In genomic region chr4:131743831-131744684, GRCm38 (mm10) we compare ENCODE assay signal across 8 mouse cellular contexts.
DNase-seq lines count a peak whose midpoint lies in the region; ATAC-seq and TF ChIP-seq lines count a peak whose summit lies in the region.

No protein-coding gene starts in this region.

- DNase-seq in adrenal gland, adult 8-10 months = peak; percentile 54
- DNase-seq in intestine, embryonic 14.5 days (ENCODE audit: low spot score) = no peak
- peak; percentile 55 for DNase-seq in lung, embryonic 14.5 days
- no peak for DNase-seq in layer of hippocampus, postnatal 14 days (ENCODE audit: low spot score in 2 of 2)
- no peak for DNase-seq in forebrain, embryonic 14.5 days (ENCODE audit: low spot score)
- DNase-seq in right cerebral cortex, postnatal 14 days = no peak

- H3K9ac ChIP-seq in embryonic facial prominence, embryonic 13.5 days = no peak overlapping the region
- no peak overlapping the region for H3K9ac ChIP-seq in intestine, embryonic 14.5 days (ENCODE audit: low read length)
- H3K9ac ChIP-seq in lung, embryonic 14.5 days = no peak overlapping the region
- no peak overlapping the region for H3K9ac ChIP-seq in forebrain, embryonic 14.5 days (ENCODE audit: low read length)
- H3K9ac ChIP-seq in midbrain, embryonic 13.5 days (replicated peaks) = no peak overlapping the region

- peaks cover 17% of the 10 kb centered on the region for H3K4me1 ChIP-seq in embryonic facial prominence, embryonic 13.5 days
- peaks cover 13% of the 10 kb centered on the region for H3K4me1 ChIP-seq in intestine, embryonic 14.5 days (replicated peaks; ENCODE audit: control insufficient read depth, insufficient read depth, low read length)
- H3K4me1 ChIP-seq in lung, embryonic 14.5 days (ENCODE audit: insufficient read depth) = no peaks in the 10 kb centered on the region
- no peaks in the 10 kb centered on the region for H3K4me1 ChIP-seq in forebrain, embryonic 14.5 days (ENCODE audit: control insufficient read depth, insufficient read depth, low read length)
- H3K4me1 ChIP-seq in midbrain, embryonic 13.5 days (replicated peaks) = no peaks in the 10 kb centered on the region

- H3K4me2 ChIP-seq in embryonic facial prominence, embryonic 13.5 days = no peak overlapping the region
- H3K4me2 ChIP-seq in intestine, embryonic 14.5 days (ENCODE audit: low read length) = no peak overlapping the region
- no peak overlapping the region for H3K4me2 ChIP-seq in lung, embryonic 14.5 days
- H3K4me2 ChIP-seq in forebrain, embryonic 14.5 days (ENCODE audit: low read length) = no peak overlapping the region
- no peak overlapping the region for H3K4me2 ChIP-seq in midbrain, embryonic 13.5 days (replicated peaks)

- no peaks in the 10 kb centered on the region for H3K27me3 ChIP-seq in embryonic facial prominence, embryonic 13.5 days
- no peaks in the 10 kb centered on the region for H3K27me3 ChIP-seq in intestine, embryonic 14.5 days (replicated peaks; ENCODE audit: control insufficient read depth, insufficient read depth, low read length)
- no peaks in the 10 kb centered on the region for H3K27me3 ChIP-seq in lung, embryonic 14.5 days (ENCODE audit: insufficient read depth, low read length)
- H3K27me3 ChIP-seq in forebrain, embryonic 14.5 days (replicated peaks; ENCODE audit: control insufficient read depth, insufficient read depth, low read length) = no peaks in the 10 kb centered on the region
- no peaks in the 10 kb centered on the region for H3K27me3 ChIP-seq in midbrain, embryonic 13.5 days

- H3K27ac ChIP-seq in embryonic facial prominence, embryonic 13.5 days = peak overlapping the region; percentile 48
- H3K27ac ChIP-seq in intestine, embryonic 14.5 days (ENCODE audit: low read depth) = peak overlapping the region; percentile 9; the same call in 1 of the 2 replicates
- H3K27ac ChIP-seq in lung, embryonic 14.5 days (ENCODE audit: low read depth) = no peak overlapping the region
- H3K27ac ChIP-seq in forebrain, embryonic 14.5 days (ENCODE audit: low read depth, low read length) = no peak overlapping the region
- H3K27ac ChIP-seq in midbrain, embryonic 13.5 days = no peak overlapping the region

- H3K9me3 ChIP-seq in embryonic facial prominence, embryonic 13.5 days = no peaks in the 10 kb centered on the region
- no peaks in the 10 kb centered on the region for H3K9me3 ChIP-seq in intestine, embryonic 14.5 days (ENCODE audit: control insufficient read depth, low read length)
- no peaks in the 10 kb centered on the region for H3K9me3 ChIP-seq in lung, embryonic 14.5 days (ENCODE audit: low read depth, low read length)
- no peaks in the 10 kb centered on the region for H3K9me3 ChIP-seq in forebrain, embryonic 14.5 days (replicated peaks; ENCODE audit: control insufficient read depth, low read length)
- H3K9me3 ChIP-seq in midbrain, embryonic 13.5 days = no peaks in the 10 kb centered on the region

- TF ChIP-seq CTCF in lung, embryonic 14.5 days (IDR thresholded peaks at IDR 0.05; ENCODE audit: low read depth) = no peak

- H3K4me3 ChIP-seq in embryonic facial prominence, embryonic 13.5 days = no peak overlapping the region
- H3K4me3 ChIP-seq in intestine, embryonic 14.5 days (ENCODE audit: low read depth, low read length) = no peak overlapping the region
- no peak overlapping the region for H3K4me3 ChIP-seq in lung, embryonic 14.5 days (ENCODE audit: low read depth, low read length)
- no peak overlapping the region for H3K4me3 ChIP-seq in forebrain, embryonic 14.5 days (ENCODE audit: low read depth, low read length)
- H3K4me3 ChIP-seq in midbrain, embryonic 13.5 days (replicated peaks) = no peak overlapping the region

- H3K36me3 ChIP-seq in embryonic facial prominence, embryonic 13.5 days = no peaks in the 10 kb centered on the region
- H3K36me3 ChIP-seq in intestine, embryonic 14.5 days (ENCODE audit: control insufficient read depth, insufficient read depth, low read length) = no peaks in the 10 kb centered on the region
- no peaks in the 10 kb centered on the region for H3K36me3 ChIP-seq in lung, embryonic 14.5 days (ENCODE audit: insufficient read depth)
- H3K36me3 ChIP-seq in forebrain, embryonic 14.5 days (ENCODE audit: control insufficient read depth, insufficient read depth, low read length) = no peaks in the 10 kb centered on the region
- no peaks in the 10 kb centered on the region for H3K36me3 ChIP-seq in midbrain, embryonic 13.5 days

- 26% methylated on average over 5 of the region's 5 CpGs for WGBS in embryonic facial prominence, embryonic 13.5 days
- WGBS in intestine, embryonic 14.5 days = 12% methylated on average over 5 of the region's 5 CpGs
- WGBS in lung, embryonic 14.5 days = 4% methylated on average over 5 of the region's 5 CpGs
- 66% methylated on average over 5 of the region's 5 CpGs for WGBS in forebrain, embryonic 14.5 days
- 66% methylated on average over 5 of the region's 5 CpGs for WGBS in midbrain, embryonic 13.5 days

- ATAC-seq in embryonic facial prominence, embryonic 13.5 days (ENCODE audit: insufficient number of reproducible peaks, insufficient read depth, low FRiP score, low TSS enrichment, low read depth) = 0 out of 2 replicates have a peak, but pooled peaks have one; percentile 43
- ATAC-seq in intestine, embryonic 14.5 days (replicated peaks; ENCODE audit: low FRiP score, low TSS enrichment, low read depth) = 0 out of 2 replicates have a peak, but pooled peaks have one; percentile 12
- ATAC-seq in lung, embryonic 14.5 days (ENCODE audit: insufficient read depth) = peak; percentile 76; the same call in 1 of the 2 replicates
- no peak for ATAC-seq in forebrain, embryonic 14.5 days
- ATAC-seq in midbrain, embryonic 13.5 days = no peak

Comparison
In these comparisons a context has a peak if more than half of its experiments do, and no peak if none do; other contexts are left out.
1. DNase-seq: peak in adrenal gland, adult 8-10 months (single experiment) and lung, embryonic 14.5 days (single experiment); none in intestine, embryonic 14.5 days (single experiment), layer of hippocampus, postnatal 14 days (0 of 2), forebrain, embryonic 14.5 days (single experiment) and right cerebral cortex, postnatal 14 days (single experiment).
2. ATAC-seq: peak in embryonic facial prominence, embryonic 13.5 days (single experiment), intestine, embryonic 14.5 days (single experiment) and lung, embryonic 14.5 days (single experiment); none in forebrain, embryonic 14.5 days (single experiment) and midbrain, embryonic 13.5 days (single experiment).
3. H3K27ac ChIP-seq: peak in embryonic facial prominence, embryonic 13.5 days (single experiment) and intestine, embryonic 14.5 days (single experiment); none in lung, embryonic 14.5 days (single experiment), forebrain, embryonic 14.5 days (single experiment) and midbrain, embryonic 13.5 days (single experiment).